Comparison of ENCODE assay signal across 8 mouse cellular contexts in the genomic region with DNA sequence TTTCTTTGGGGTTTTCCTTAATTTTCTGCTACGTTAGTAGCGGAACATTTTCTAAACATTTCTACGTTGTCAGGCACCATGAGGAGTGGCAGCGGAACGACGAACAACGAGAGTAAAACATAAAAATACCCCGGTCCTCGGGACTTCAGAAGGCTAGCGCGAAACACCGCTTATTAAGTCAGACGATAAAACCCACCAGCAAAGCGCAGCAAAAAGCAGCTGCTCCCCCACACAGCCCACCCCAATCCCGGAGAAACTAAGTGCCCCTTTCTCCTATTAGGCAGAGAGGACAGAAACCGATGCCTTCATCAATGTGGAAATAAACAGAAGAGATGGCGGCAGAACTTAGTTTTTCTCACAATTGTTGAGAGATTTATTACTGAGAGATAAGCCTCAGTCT. TPM values are rescaled to one million over a fixed set of nuclear protein-coding genes. Genes with fewer than 3 reads are reported as not detected.
DNase-seq lines count a peak whose midpoint lies in the region; ATAC-seq and TF ChIP-seq lines count a peak whose summit lies in the region.
"Had no signal": no experiment of that assay in that cellular context is flagged by ENCODE, and none has a peak within 500 bp of the region (broad histone marks: within the 10 kb centered on the region; RNA-seq: fewer than 3 reads in every experiment).

No protein-coding gene starts in this region.

- no peak overlapping the region for H3K9ac ChIP-seq in lung, postnatal 0 days (replicated peaks; ENCODE audit: low read depth)
- no peak overlapping the region for H3K9ac ChIP-seq in forebrain, embryonic 15.5 days (replicated peaks)
- no peak overlapping the region for H3K9ac ChIP-seq in neural tube, embryonic 15.5 days (replicated peaks)

- no peak overlapping the region for H3K27ac ChIP-seq in lung, postnatal 0 days (ENCODE audit: low read length)
- no peak overlapping the region for H3K27ac ChIP-seq in forebrain, embryonic 15.5 days (replicated peaks)
- no peak overlapping the region for H3K27ac ChIP-seq in limb, embryonic 10.5 days
- H3K27ac ChIP-seq in neural tube, embryonic 15.5 days (replicated peaks): no peak overlapping the region

- H3K9me3 ChIP-seq in lung, postnatal 0 days (ENCODE audit: low read length): no peaks in the 10 kb centered on the region
- no peaks in the 10 kb centered on the region for H3K9me3 ChIP-seq in forebrain, embryonic 15.5 days
- no peaks in the 10 kb centered on the region for H3K9me3 ChIP-seq in limb, embryonic 10.5 days (replicated peaks)
- H3K9me3 ChIP-seq in neural tube, embryonic 15.5 days (replicated peaks): no peaks in the 10 kb centered on the region

- WGBS in lung, postnatal 0 days: 1% methylated on average over 17 of the region's 17 CpGs
- WGBS in forebrain, embryonic 15.5 days: under 1% methylated on average over 17 of the region's 17 CpGs
- WGBS in limb, embryonic 10.5 days: under 1% methylated on average over 17 of the region's 17 CpGs
- WGBS in neural tube, embryonic 15.5 days: 2% methylated on average over 17 of the region's 17 CpGs

- ATAC-seq in lung, postnatal 0 days: no peak
- ATAC-seq in forebrain, embryonic 15.5 days (replicated peaks): no peak
- no peak for ATAC-seq in neural tube, embryonic 15.5 days (ENCODE audit: low FRiP score)

- peak overlapping the region; percentile 3; the same call in 1 of the 2 replicates for H3K4me3 ChIP-seq in lung, postnatal 0 days (ENCODE audit: low read depth, low read length)
- H3K4me3 ChIP-seq in forebrain, embryonic 15.5 days: 0 out of 2 replicates have a peak overlapping the region, but pooled peaks have one; percentile 5
- peak overlapping the region; percentile 34 for H3K4me3 ChIP-seq in limb, embryonic 10.5 days
- 0 out of 2 replicates have a peak overlapping the region, but pooled peaks have one; percentile 2 for H3K4me3 ChIP-seq in neural tube, embryonic 15.5 days (replicated peaks)

- no peaks in the 10 kb centered on the region for H3K4me1 ChIP-seq in lung, postnatal 0 days (ENCODE audit: insufficient read depth, low read depth, low read length)
- peaks cover 12% of the 10 kb centered on the region for H3K4me1 ChIP-seq in forebrain, embryonic 15.5 days
- H3K4me1 ChIP-seq in limb, embryonic 10.5 days: peaks cover 4% of the 10 kb centered on the region; the same call in 1 of the 2 replicates
- H3K4me1 ChIP-seq in neural tube, embryonic 15.5 days: no peaks in the 10 kb centered on the region

- H3K27me3 ChIP-seq in lung, postnatal 0 days (replicated peaks; ENCODE audit: insufficient read depth, low read length): peaks cover 39% of the 10 kb centered on the region
- H3K27me3 ChIP-seq in forebrain, embryonic 15.5 days: peaks cover 64% of the 10 kb centered on the region
- H3K27me3 ChIP-seq in limb, embryonic 10.5 days (ENCODE audit: low read depth, poor library complexity, severe bottlenecking): peaks cover 87% of the 10 kb centered on the region
- H3K27me3 ChIP-seq in neural tube, embryonic 15.5 days (replicated peaks): peaks cover 87% of the 10 kb centered on the region

- H3K36me3 ChIP-seq in lung, postnatal 0 days (ENCODE audit: insufficient read depth, low read length): no peaks in the 10 kb centered on the region
- H3K36me3 ChIP-seq in forebrain, embryonic 15.5 days: no peaks in the 10 kb centered on the region
- no peaks in the 10 kb centered on the region for H3K36me3 ChIP-seq in limb, embryonic 10.5 days
- no peaks in the 10 kb centered on the region for H3K36me3 ChIP-seq in neural tube, embryonic 15.5 days

- 0 out of 2 replicates have a peak overlapping the region, but pooled peaks have one; percentile 14 for H3K4me2 ChIP-seq in lung, postnatal 0 days (replicated peaks; ENCODE audit: low read depth, low read length)
- peak overlapping the region; percentile 18 for H3K4me2 ChIP-seq in forebrain, embryonic 15.5 days (replicated peaks)
- peak overlapping the region; percentile 28 for H3K4me2 ChIP-seq in neural tube, embryonic 15.5 days

- no peak for DNase-seq in lung, postnatal 0 days (ENCODE audit: low spot score)
- no peak for DNase-seq in lung, postnatal 4 days
- DNase-seq in limb, embryonic 10.5 days (ENCODE audit: low spot score): peak; percentile 39
- DNase-seq in spleen, postnatal 10 days (ENCODE audit: low spot score in 2 of 2): no peak
- DNase-seq in adrenal gland, adult 18-20 months (ENCODE audit: low spot score in 2 of 2): no peak

- no peak for TF ChIP-seq CTCF in lung, postnatal 0 days (IDR thresholded peaks at IDR 0.05)

- TF ChIP-seq EP300 in lung, postnatal 0 days (IDR thresholded peaks at IDR 0.05): no peak

RNA-seq across cellular contexts. Expression of a gene that starts 6.5 kb away (rescaled TPM):
- not detected in 2 replicates for polyA plus RNA-seq in lung, postnatal 0 days (2015; fragmentation: Nextera tagmentation; extraction: Ambion mirVana)
- polyA plus RNA-seq in forebrain, embryonic 15.5 days (2015; fragmentation: Nextera tagmentation; extraction: Ambion mirVana): 0.99 and 1.6 TPM in 2 replicates
- not detected in 2 replicates for polyA plus RNA-seq in limb, embryonic 10.5 days (2016; fragmentation: Nextera tagmentation; extraction: Ambion mirVana)
- 14.9 and 17.3 TPM in 2 replicates for polyA plus RNA-seq in neural tube, embryonic 15.5 days (2015; fragmentation: Nextera tagmentation; extraction: Ambion mirVana)
- total RNA-seq in adrenal gland, adult 18-20 months (2021): not detected
- total RNA-seq: monocyte, adult 5-6 weeks had no signal
